Mouse (Mus musculus) natural killer cell, adult 2 months (primary cell): ENCODE measurements around the gene Top2a.
A peak's percentile ranks its signal among the peaks of the same experiment; 100 is the strongest.

Experiments used
- DNase-seq, 2 experiments: peaks; one replicate each; pipeline ENCODE4 v3.0.0; 2022; ENCODE audit warnings: low spot score in 2 of 2

The Top2a gene

DNA sequence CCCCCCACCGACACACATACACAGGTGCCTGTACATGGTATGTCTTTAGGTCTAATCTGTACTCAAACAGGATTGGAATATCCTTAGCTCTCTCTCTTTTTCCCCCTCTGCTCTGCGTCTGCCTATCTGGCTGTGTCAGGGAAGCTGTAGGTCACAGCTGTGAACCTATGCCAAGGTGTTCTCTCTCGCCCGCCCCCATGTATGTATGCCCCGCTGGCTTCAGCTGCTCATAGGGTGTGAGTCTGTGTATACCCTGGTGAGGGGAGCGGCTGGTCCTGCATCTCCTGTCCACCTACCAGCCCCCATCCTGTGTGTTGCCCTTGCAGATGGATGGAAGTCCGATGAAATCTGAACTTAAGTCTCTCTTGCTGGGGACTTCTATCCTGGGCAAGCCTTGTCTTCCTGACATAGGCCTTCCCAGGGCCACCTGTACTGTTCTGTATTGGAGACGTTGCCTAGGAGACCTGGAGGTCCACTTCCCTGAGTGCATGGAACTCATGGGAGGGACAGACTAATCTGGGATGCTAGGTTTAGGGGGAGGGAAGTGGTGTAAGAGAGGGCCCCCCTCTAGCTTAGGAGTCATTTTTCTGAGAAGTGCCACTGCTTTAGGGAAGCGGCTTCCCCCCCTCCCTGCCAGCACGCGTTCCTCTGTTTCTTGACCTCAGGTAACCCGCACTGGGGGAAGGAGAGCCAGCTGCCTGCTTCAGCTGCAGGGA, 74.6 kb downstream of the Top2a start:
- no peak for DNase-seq

DNA sequence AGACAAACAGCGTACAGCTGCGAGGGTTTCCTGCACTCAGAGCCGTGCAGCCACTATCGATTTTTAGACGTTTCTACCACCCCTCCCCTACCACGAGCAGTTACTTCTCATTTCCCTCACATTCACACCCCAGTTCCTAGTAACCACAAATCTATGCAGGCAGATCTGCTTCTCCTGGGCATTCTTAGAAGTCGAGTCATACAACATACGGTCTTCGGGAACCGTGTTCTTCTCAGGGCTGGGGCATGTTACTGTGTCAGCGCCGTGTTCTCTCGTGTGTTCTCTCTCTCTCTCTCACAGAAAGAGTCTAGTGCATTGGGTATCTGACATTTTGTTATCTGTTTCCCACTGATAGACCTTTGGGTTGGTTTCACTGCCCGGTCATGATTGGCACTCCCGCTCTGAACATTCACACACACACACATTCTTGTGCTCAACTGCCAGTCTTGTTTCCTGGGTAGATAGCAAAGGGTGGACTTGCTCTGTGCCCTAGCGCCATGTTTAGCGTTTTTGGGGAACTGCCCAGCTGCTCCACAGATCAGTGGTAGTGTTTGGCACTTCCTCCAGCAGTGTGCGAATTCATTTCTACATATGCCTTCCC, 75.9 kb downstream of the Top2a start:
- no peak for DNase-seq

DNA sequence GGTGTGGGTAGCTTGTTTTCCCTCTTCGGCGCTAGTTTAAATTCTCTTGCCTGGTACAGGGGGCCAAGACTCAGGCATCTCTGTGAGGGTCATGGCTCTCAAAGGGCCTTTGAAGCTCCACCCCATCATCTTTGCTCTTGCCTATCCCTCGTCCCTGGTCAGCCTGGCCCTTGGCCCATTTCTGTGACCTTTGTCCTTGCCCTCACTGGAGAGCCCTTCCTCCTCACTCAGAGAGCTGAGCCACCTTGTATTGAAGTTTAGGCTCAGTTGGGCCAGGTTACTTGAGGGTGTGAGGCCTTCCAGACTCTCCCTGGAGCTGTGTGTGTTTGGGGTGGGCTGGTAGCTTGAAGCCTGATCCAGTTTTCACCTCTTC, 78.4 kb downstream of the Top2a start:
- no peak for DNase-seq

DNA sequence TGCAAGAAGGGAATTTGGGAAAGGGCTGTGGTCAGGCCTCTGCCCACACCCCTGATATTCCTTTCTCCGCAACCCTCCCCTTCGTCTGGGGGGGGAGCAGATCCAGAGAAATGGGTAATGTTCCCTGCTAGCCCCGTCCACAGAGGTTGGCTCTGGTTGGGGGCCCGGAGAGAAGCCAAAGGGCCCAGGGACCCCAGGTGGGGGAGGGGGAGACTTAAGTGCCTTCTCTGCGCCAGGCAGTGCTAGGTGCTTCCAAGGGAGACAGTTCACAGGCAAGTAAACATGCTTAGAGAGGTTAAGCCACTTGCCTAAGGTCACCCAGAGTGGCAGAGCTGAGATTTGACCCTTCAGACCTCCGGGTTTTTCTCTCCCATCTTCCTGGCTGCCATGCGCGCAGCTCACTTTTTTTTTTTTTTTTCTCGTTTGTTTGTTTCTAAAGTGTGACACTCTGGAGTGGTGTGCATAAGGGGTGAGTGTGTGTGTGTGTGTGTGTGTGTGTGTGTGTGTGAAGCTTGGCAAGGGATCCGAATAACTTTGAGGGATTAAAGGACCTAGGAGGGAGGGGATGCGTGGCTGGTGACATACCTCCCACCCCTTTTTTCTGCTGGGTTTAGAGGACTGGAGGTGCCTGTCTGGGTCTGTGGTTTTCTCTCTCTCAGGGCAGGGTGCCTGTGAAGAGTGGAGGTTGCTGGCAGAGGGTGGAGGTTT, 78.9 kb downstream of the Top2a start:
- peak; percentile 67 to 69 for DNase-seq

DNA sequence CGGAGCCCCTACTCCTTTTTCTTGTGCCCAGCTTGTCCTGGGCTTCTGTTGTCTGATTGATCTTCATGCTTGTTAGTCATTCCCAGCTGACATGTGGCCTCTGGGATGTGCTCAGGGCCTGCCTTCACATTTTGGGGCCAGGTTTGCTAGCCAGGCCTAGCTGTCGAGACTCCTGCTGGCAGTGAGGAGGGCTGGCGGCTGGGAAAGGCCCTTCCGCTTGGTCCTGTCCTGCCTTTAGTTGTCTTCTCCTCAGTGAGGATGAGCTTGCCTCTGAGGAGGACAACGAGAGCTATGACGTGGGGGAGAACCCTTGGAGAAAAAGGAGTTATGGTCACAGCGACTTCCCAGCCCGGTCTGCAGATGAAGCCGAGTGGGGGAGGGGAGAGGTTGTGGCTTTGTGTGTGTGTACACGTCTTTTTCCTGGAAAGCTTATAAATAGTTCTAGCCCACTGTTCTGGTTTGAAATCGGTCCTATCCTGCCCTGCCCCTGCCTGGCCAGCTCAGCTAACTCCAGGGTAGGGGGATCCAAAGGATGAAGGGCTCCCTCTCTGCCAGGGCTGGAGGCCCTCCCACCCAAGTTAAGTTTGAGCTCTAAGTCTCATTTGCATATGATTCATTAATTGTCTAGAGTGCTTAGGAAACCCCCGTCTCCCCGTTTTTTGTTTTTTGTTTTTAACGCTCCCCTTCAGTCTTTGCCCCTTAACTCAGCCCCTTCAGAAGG, 80.1 kb downstream of the Top2a start:
- peak in 1 of 2 experiments; percentile 77 for DNase-seq
